Mouse (Mus musculus): ENCODE measurements around the gene Pmvk.

Gene Pmvk

DNA sequence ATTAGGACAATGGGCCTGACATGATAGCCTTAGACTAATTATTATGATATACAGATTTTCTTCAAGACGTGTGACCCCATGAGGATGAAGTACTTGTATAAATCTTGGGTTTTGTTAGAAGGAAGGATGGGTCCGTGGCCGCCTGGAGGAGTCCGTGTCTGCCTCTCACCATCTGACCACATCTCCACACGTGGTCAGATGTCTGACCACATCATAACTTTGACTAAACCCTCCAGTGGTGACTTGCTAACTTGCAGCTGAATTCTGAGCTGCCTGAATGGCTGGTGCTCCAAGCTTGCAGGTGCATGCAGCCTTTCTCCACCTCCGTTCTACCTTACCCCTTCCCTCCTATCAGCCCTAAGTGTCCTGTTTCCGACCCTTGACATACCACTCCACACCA, 48.2 kb downstream of the Pmvk start:
- in situ Hi-C loops (cut with MboI; ENCODE audit: low pct_unique_long_range_greater_than_20kb in 1 of 2, low sequenced_read_pairs in 2 of 2, unreplicated experiment in 1 of 2): no loop called here

DNA sequence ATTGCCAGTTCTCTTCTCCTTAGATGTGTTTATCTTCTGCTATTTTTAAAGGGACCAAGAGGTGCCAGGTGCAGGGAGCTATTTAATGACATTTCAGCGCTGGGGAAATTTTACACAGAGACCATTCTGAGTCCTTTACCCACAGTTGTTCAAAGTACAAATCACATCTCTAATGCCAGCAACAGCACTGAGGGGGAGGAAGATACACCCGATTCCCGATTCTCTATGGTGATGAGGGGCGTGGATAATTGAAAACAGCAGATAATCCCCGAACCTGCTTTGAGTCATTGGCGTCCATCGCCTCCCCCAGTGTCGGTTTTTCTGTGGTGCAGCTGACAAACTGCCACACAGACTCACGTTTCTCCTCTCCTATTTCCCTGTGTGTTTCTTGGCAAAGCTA, 53.7 kb downstream of the Pmvk start:
- in situ Hi-C loops (cut with MboI; ENCODE audit: low pct_unique_long_range_greater_than_20kb in 1 of 2, low sequenced_read_pairs in 2 of 2, unreplicated experiment in 1 of 2): no loop called here

DNA sequence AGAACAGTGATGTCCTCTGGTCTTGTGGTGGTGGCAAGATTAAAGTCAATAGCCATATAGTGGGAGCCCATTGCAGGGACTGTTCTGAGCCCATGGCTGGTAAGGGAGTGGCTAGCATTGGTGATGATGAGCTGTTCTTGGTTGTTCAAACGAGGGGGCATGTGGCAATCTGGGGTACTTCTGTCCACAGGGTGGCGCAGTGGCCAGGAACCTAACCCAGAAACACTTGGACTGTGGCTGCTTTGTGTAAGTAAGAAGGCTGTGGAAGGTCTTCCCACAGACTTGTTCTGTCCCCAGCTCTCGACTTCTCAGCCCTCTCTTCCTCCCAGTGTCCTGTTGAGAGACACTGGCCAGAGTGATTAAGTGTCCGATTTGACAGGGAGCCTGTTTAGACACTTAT, 56.6 kb downstream of the Pmvk start:
- in situ Hi-C loops (cut with MboI; ENCODE audit: low pct_unique_long_range_greater_than_20kb in 1 of 2, low sequenced_read_pairs in 2 of 2, unreplicated experiment in 1 of 2): no loop called here

DNA sequence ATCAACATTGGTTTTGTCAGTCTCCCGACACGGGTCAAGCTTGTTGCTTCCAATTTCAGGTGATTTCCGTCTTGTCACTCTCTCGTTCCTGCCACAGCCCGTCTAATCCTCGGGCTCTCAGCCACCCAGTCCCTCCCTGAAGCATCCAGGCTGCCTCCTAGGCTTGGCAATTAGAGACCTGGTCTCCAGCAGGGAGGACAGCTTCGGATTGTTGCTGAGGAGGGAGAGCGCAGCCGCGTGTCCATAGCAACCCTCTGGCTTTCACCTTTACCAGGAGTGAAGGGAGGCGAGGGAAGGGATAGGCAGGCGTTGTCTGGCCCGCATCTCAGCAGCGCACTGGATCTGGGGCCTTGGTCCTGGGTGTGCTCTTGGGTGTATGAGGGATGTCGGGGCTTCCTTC, 57.1 kb downstream of the Pmvk start:
- in situ Hi-C loops (cut with MboI; ENCODE audit: low pct_unique_long_range_greater_than_20kb in 1 of 2, low sequenced_read_pairs in 2 of 2, unreplicated experiment in 1 of 2): no loop called here

DNA sequence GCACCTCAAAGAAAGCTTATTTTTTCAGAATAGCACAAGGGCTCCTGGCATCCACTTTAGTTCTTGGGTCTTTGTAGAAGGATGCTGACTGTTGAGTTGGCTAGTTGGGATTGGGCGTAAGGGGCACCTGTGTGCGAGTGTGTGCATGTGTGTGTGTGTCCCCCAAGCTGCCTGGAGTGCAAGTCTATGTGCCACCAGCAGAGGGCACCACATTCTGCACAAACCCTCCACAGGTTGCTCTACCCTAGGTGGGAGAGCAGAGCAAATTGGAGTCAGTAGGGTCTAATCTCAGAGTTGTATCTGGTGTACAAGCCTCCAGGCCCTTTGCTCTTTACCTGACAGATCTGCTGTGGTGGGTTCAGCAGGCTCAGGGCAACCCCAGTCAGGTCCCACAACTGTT, 57.9 kb downstream of the Pmvk start:
- in situ Hi-C loops (cut with MboI; ENCODE audit: low pct_unique_long_range_greater_than_20kb in 1 of 2, low sequenced_read_pairs in 2 of 2, unreplicated experiment in 1 of 2): no loop called here

DNA sequence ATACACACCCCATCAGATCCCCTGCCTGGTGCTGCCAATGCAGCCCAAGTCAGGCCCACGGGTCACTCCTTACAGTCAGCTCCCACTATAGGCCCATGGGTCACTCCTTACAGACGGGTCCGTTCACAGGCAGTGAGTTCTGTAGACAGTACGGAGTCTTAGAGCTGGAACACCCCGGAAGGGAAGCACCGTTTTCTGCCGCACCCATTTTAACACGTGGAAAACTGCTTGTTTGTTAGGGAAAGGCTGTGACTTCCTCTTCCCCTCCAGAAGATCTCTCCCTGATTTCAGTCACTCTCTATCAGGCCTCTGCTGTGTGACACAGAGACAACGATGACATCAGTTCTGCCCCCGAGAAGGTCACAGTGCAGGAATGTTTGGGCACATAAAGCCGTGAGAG, 61.1 kb downstream of the Pmvk start:
- in situ Hi-C loops (cut with MboI; ENCODE audit: low pct_unique_long_range_greater_than_20kb in 1 of 2, low sequenced_read_pairs in 2 of 2, unreplicated experiment in 1 of 2): no loop called here

DNA sequence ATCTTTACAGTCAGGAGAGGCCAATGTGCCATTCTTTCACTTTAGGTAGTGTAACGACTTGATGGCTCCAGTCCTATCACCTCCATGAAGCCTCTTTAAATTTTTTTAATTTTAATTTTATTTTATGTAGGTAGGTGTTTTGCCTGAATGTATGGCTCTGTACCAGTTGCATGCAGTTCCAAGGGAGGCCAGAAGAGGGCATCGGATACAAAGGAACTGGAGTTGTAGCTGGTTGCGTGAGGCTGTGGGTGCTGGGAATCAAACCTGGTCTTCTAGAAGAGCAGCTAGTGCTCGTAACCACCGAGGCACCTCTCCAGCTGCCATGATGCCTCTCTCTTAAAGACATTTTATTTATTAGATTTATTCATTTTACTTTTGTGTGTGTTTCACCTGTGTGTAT, 62.0 kb downstream of the Pmvk start:
- in situ Hi-C loops (cut with MboI; ENCODE audit: low pct_unique_long_range_greater_than_20kb in 1 of 2, low sequenced_read_pairs in 2 of 2, unreplicated experiment in 1 of 2): no loop called here
